Mouse (Mus musculus) testis, adult 2 months (tissue): Measurements from ENCODE around the gene Snx29.

Source experiments
- CTCF ChIP-seq: fragments of 200-500 bp; IDR thresholded peaks from 2 replicates; pipeline ENCODE4 v1.5.1; 2012; ENCODE audit warnings: low read depth, mild to moderate bottlenecking, inconsistent platforms, low read length, moderate library complexity; ENCODE audit not compliant: control insufficient read depth, insufficient read depth, insufficient replicate concordance
- POLR2A ChIP-seq: fragments of 200-500 bp; IDR thresholded peaks from 2 replicates; pipeline ENCODE4 v1.6.1; 2012; ENCODE audit warnings: low read depth, mild to moderate bottlenecking, inconsistent platforms, low read length, moderate library complexity; ENCODE audit not compliant: control insufficient read depth

DNA sequence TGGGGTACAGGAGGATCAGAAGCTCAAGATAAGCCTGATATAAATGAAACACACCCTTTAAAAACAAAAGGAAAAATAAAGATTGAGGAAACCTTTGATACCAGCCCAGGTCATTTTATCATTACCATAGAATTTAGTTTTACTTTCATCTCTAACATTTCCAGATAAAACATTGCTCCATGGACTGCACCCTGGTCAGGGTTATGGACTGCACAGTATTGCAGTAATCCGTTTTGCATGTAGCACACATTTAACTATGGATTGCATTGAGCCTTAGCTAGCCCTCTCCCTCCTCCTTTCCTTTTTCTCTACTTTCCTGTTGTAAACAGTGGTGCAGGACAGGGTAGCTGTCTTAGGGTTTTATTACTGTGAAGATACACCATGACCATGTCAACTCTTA lies 8.3 kb downstream of the Snx29 start:
- TF ChIP-seq POLR2A: no peak
- no peak for TF ChIP-seq CTCF
